Mouse (Mus musculus): ENCODE results near the gene Kdm6b. TPM values are rescaled to one million over a fixed set of nuclear protein-coding genes. Genes with fewer than 3 reads are reported as not detected.

The Kdm6b gene
- polyA plus RNA-seq, 1 experiment from 2014 or later: 17.4 TPM

- WGBS: 5% methylated on average over 4 of the region's 4 CpGs
- Histone ChIP-seq H3K36me3 (ENCODE audit: control insufficient read depth, insufficient read depth, low read length) (no peaks in the 10 kb centered on the region), H3K27ac (ENCODE audit: low read depth, low read length) (peak overlapping the region; percentile 96), H3K9me3 (ENCODE audit: control insufficient read depth, low read length) (no peaks in the 10 kb centered on the region), H3K4me3 (ENCODE audit: low read depth, low read length) (peak overlapping the region; percentile 64), H3K4me1 (replicated peaks; ENCODE audit: control insufficient read depth, insufficient read depth, low read length) (peaks cover 79% of the 10 kb centered on the region), H3K4me2 (peak overlapping the region; percentile 93), H3K9ac (ENCODE audit: low read depth, low read length) (0 out of 2 replicates have a peak overlapping the region, but pooled peaks have one; percentile 2), H3K27me3 (replicated peaks; ENCODE audit: control insufficient read depth, insufficient read depth, low read length) (peaks cover 11% of the 10 kb centered on the region)
- ATAC-seq (replicated peaks; ENCODE audit: low FRiP score) (no peak), DNase-seq (ENCODE audit: low spot score) (no peak)
Measured at GRCm38 (mm10) chr11:69416509-69416908, 3.0 kb upstream of the Kdm6b start.

GRCm38 (mm10) chr11:69415668-69416451, 2.4 kb upstream of the Kdm6b start:
- Histone ChIP-seq H3K4me1 (replicated peaks; ENCODE audit: control insufficient read depth, insufficient read depth, low read length) (peaks cover 73% of the 10 kb centered on the region), H3K9me3 (ENCODE audit: control insufficient read depth, low read length) (no peaks in the 10 kb centered on the region), H3K36me3 (ENCODE audit: control insufficient read depth, insufficient read depth, low read length) (no peaks in the 10 kb centered on the region), H3K27ac (ENCODE audit: low read depth, low read length) (peak overlapping the region; percentile 96), H3K4me3 (ENCODE audit: low read depth, low read length) (peak overlapping the region; percentile 64), H3K27me3 (replicated peaks; ENCODE audit: control insufficient read depth, insufficient read depth, low read length) (peaks cover 4% of the 10 kb centered on the region; the same call in 1 of the 2 replicates), H3K9ac (ENCODE audit: low read depth, low read length) (peak overlapping the region; percentile 81), H3K4me2 (peak overlapping the region; percentile 97)
- DNase-seq (ENCODE audit: low spot score) (peak; percentile 65), ATAC-seq (replicated peaks; ENCODE audit: low FRiP score) (no peak)
- WGBS: 2% methylated on average over 16 of the region's 25 CpGs

- H3K9me3 ChIP-seq (ENCODE audit: control insufficient read depth, low read length): no peaks in the 10 kb centered on the region
- H3K4me2 ChIP-seq: peak overlapping the region; percentile 97
- peaks cover 67% of the 10 kb centered on the region for H3K4me1 ChIP-seq (replicated peaks; ENCODE audit: control insufficient read depth, insufficient read depth, low read length)
- no peaks in the 10 kb centered on the region for H3K36me3 ChIP-seq (ENCODE audit: control insufficient read depth, insufficient read depth, low read length)
- WGBS: 4% methylated on average over 3 of the region's 3 CpGs
- peak overlapping the region; percentile 96 for H3K27ac ChIP-seq (ENCODE audit: low read depth, low read length)
- H3K27me3 ChIP-seq (replicated peaks; ENCODE audit: control insufficient read depth, insufficient read depth, low read length): no peaks in the 10 kb centered on the region
- ATAC-seq (replicated peaks; ENCODE audit: low FRiP score): no peak
- H3K9ac ChIP-seq (ENCODE audit: low read depth, low read length): peak overlapping the region; percentile 81
- H3K4me3 ChIP-seq (ENCODE audit: low read depth, low read length): peak overlapping the region; percentile 64
- DNase-seq (ENCODE audit: low spot score): no peak
Measured at GRCm38 (mm10) chr11:69415327-69415667, 1.8 kb upstream of the Kdm6b start.

- no peaks in the 10 kb centered on the region for H3K9me3 ChIP-seq (ENCODE audit: control insufficient read depth, low read length)
- peak overlapping the region; percentile 81 for H3K9ac ChIP-seq (ENCODE audit: low read depth, low read length)
- DNase-seq (ENCODE audit: low spot score): no peak
- no peak for ATAC-seq (replicated peaks; ENCODE audit: low FRiP score)
- H3K4me2 ChIP-seq: peak overlapping the region; percentile 97
- peaks cover 65% of the 10 kb centered on the region for H3K4me1 ChIP-seq (replicated peaks; ENCODE audit: control insufficient read depth, insufficient read depth, low read length)
- H3K27me3 ChIP-seq (replicated peaks; ENCODE audit: control insufficient read depth, insufficient read depth, low read length): no peaks in the 10 kb centered on the region
- H3K27ac ChIP-seq (ENCODE audit: low read depth, low read length): peak overlapping the region; percentile 96
- no peaks in the 10 kb centered on the region for H3K36me3 ChIP-seq (ENCODE audit: control insufficient read depth, insufficient read depth, low read length)
- peak overlapping the region; percentile 64 for H3K4me3 ChIP-seq (ENCODE audit: low read depth, low read length)
- WGBS: 35% methylated on average over 4 of the region's 4 CpGs
Measured at GRCm38 (mm10) chr11:69414421-69415326, 1.2 kb upstream of the Kdm6b start.

GRCm38 (mm10) chr11:69412548-69412947, 927 bp downstream of the Kdm6b start:
- H3K36me3 ChIP-seq (ENCODE audit: control insufficient read depth, insufficient read depth, low read length): peaks cover 4% of the 10 kb centered on the region
- ATAC-seq (replicated peaks; ENCODE audit: low FRiP score): no peak
- peaks cover 62% of the 10 kb centered on the region for H3K4me1 ChIP-seq (replicated peaks; ENCODE audit: control insufficient read depth, insufficient read depth, low read length)
- no peaks in the 10 kb centered on the region for H3K9me3 ChIP-seq (ENCODE audit: control insufficient read depth, low read length)
- 69% methylated on average over 7 of the region's 7 CpGs for WGBS
- peak overlapping the region; percentile 95 for H3K27ac ChIP-seq (ENCODE audit: low read depth, low read length)
- peak overlapping the region; percentile 97 for H3K4me2 ChIP-seq
- H3K27me3 ChIP-seq (replicated peaks; ENCODE audit: control insufficient read depth, insufficient read depth, low read length): no peaks in the 10 kb centered on the region
- no peak for DNase-seq (ENCODE audit: low spot score)
- no peak overlapping the region for H3K9ac ChIP-seq (ENCODE audit: low read depth, low read length)
- H3K4me3 ChIP-seq (ENCODE audit: low read depth, low read length): peak overlapping the region; percentile 85

GRCm38 (mm10) chr11:69411538-69412203, 1.8 kb downstream of the Kdm6b start:
- no peaks in the 10 kb centered on the region for H3K9me3 ChIP-seq (ENCODE audit: control insufficient read depth, low read length)
- peak overlapping the region; percentile 97 for H3K4me2 ChIP-seq
- peaks cover 6% of the 10 kb centered on the region for H3K36me3 ChIP-seq (ENCODE audit: control insufficient read depth, insufficient read depth, low read length)
- peak overlapping the region; percentile 85 for H3K4me3 ChIP-seq (ENCODE audit: low read depth, low read length)
- peak overlapping the region; percentile 95 for H3K27ac ChIP-seq (ENCODE audit: low read depth, low read length)
- peak overlapping the region; percentile 74 for H3K9ac ChIP-seq (ENCODE audit: low read depth, low read length)
- WGBS: 1% methylated on average over 38 of the region's 39 CpGs
- H3K4me1 ChIP-seq (replicated peaks; ENCODE audit: control insufficient read depth, insufficient read depth, low read length): peaks cover 55% of the 10 kb centered on the region
- H3K27me3 ChIP-seq (replicated peaks; ENCODE audit: control insufficient read depth, insufficient read depth, low read length): no peaks in the 10 kb centered on the region
- ATAC-seq (replicated peaks; ENCODE audit: low FRiP score) (peak; percentile 33), DNase-seq (ENCODE audit: low spot score) (no peak)

GRCm38 (mm10) chr11:69411073-69411535, 2.4 kb downstream of the Kdm6b start:
- WGBS: under 1% methylated on average over 26 of the region's 26 CpGs
- peaks cover 52% of the 10 kb centered on the region for H3K4me1 ChIP-seq (replicated peaks; ENCODE audit: control insufficient read depth, insufficient read depth, low read length)
- no peaks in the 10 kb centered on the region for H3K27me3 ChIP-seq (replicated peaks; ENCODE audit: control insufficient read depth, insufficient read depth, low read length)
- ATAC-seq (replicated peaks; ENCODE audit: low FRiP score) (peak; percentile 59), DNase-seq (ENCODE audit: low spot score) (peak; percentile 98)
- peak overlapping the region; percentile 85 for H3K4me3 ChIP-seq (ENCODE audit: low read depth, low read length)
- peak overlapping the region; percentile 74 for H3K9ac ChIP-seq (ENCODE audit: low read depth, low read length)
- H3K4me2 ChIP-seq: peak overlapping the region; percentile 97
- H3K36me3 ChIP-seq (ENCODE audit: control insufficient read depth, insufficient read depth, low read length): peaks cover 10% of the 10 kb centered on the region
- no peaks in the 10 kb centered on the region for H3K9me3 ChIP-seq (ENCODE audit: control insufficient read depth, low read length)
- H3K27ac ChIP-seq (ENCODE audit: low read depth, low read length): peak overlapping the region; percentile 95

Data from liver, embryonic 11.5 days (tissue).